In genomic region chr7:27685220-27685619, GRCm38 (mm10) we compare ENCODE assay signal across 12 mouse cellular contexts. TPM values are rescaled to one million over a fixed set of nuclear protein-coding genes. Genes with fewer than 3 reads are reported as not detected.
DNase-seq lines count a peak whose midpoint lies in the region; ATAC-seq and TF ChIP-seq lines count a peak whose summit lies in the region.
"Had no signal": no experiment of that assay in that cellular context is flagged by ENCODE, and none has a peak within 500 bp of the region (broad histone marks: within the 10 kb centered on the region; RNA-seq: fewer than 3 reads in every experiment).

No protein-coding gene starts in this region.

- DNase-seq in layer of hippocampus, adult 2 months (ENCODE audit: low spot score in 2 of 2): no peak
- no peak for DNase-seq in layer of hippocampus, adult 8-10 months (ENCODE audit: low spot score in 2 of 2)
- DNase-seq in embryo, embryonic 9.5 days (ENCODE audit: extremely low spot score): no peak
- DNase-seq in adrenal gland, postnatal 4 days (ENCODE audit: low spot score in 2 of 2): no peak
- DNase-seq: adrenal gland, adult 2 months; cerebellum, postnatal 25 days had no signal

- peak overlapping the region; percentile 28; the same call in 1 of the 2 replicates for H3K4me2 ChIP-seq in embryonic facial prominence, embryonic 15.5 days (replicated peaks)
- peak overlapping the region; percentile 45 for H3K4me2 ChIP-seq in hindbrain, embryonic 13.5 days
- peak overlapping the region; percentile 73 for H3K4me2 ChIP-seq in myocyte (ENCODE audit: low read depth)

- H3K4me3 ChIP-seq in layer of hippocampus, adult 2 months: peak overlapping the region; percentile 27; the same call in 1 of the 2 replicates
- no peak overlapping the region for H3K4me3 ChIP-seq in embryonic facial prominence, embryonic 15.5 days (replicated peaks)
- H3K4me3 ChIP-seq in hindbrain, embryonic 13.5 days: peak overlapping the region; percentile 15; the same call in 1 of the 2 replicates
- H3K4me3 ChIP-seq in myocyte: no peak overlapping the region

- H3K36me3 ChIP-seq in embryonic facial prominence, embryonic 15.5 days: no peaks in the 10 kb centered on the region
- H3K36me3 ChIP-seq in hindbrain, embryonic 13.5 days: no peaks in the 10 kb centered on the region
- H3K36me3 ChIP-seq in myocyte (ENCODE audit: control insufficient read depth, insufficient read depth): no peaks in the 10 kb centered on the region

- TF ChIP-seq POLR2A in myocyte (IDR thresholded peaks at IDR 0.05; ENCODE audit: insufficient read length, low read depth): no peak

- no peaks in the 10 kb centered on the region for H3K27me3 ChIP-seq in embryonic facial prominence, embryonic 15.5 days
- peaks cover 2% of the 10 kb centered on the region; the same call in 1 of the 2 replicates for H3K27me3 ChIP-seq in hindbrain, embryonic 13.5 days
- no peaks in the 10 kb centered on the region for H3K27me3 ChIP-seq in myocyte (ENCODE audit: control insufficient read depth, insufficient read depth, insufficient read length)

- H3ac ChIP-seq in myocyte (ENCODE audit: control insufficient read depth, insufficient read length): no peak overlapping the region

- no peak overlapping the region for H3K27ac ChIP-seq in layer of hippocampus, adult 2 months
- no peak overlapping the region for H3K27ac ChIP-seq in embryonic facial prominence, embryonic 15.5 days (replicated peaks)
- H3K27ac ChIP-seq in hindbrain, embryonic 13.5 days: no peak overlapping the region

- no peak for TF ChIP-seq CTCF in layer of hippocampus, adult 2 months (conservative IDR thresholded peaks at IDR 0.05)

- H3K4me1 ChIP-seq in embryonic facial prominence, embryonic 15.5 days: peaks cover 11% of the 10 kb centered on the region
- peaks cover 18% of the 10 kb centered on the region for H3K4me1 ChIP-seq in hindbrain, embryonic 13.5 days (replicated peaks)

- H3K9ac ChIP-seq in embryonic facial prominence, embryonic 15.5 days: no peak overlapping the region
- H3K9ac ChIP-seq in hindbrain, embryonic 13.5 days: peak overlapping the region; percentile 43; the same call in 1 of the 2 replicates

- no peak for ATAC-seq in embryonic facial prominence, embryonic 15.5 days (ENCODE audit: insufficient number of reproducible peaks, low FRiP score, low TSS enrichment, low read depth)
- ATAC-seq in hindbrain, embryonic 13.5 days (ENCODE audit: low FRiP score): no peak
- no peak for ATAC-seq in erythroblast, adult 5-6 weeks (replicated peaks; ENCODE audit: low FRiP score, poor library complexity, severe bottlenecking)

- no peaks in the 10 kb centered on the region for H3K9me3 ChIP-seq in embryonic facial prominence, embryonic 15.5 days (replicated peaks)
- H3K9me3 ChIP-seq in hindbrain, embryonic 13.5 days: no peaks in the 10 kb centered on the region

- 29% methylated on average over 5 of the region's 5 CpGs for WGBS in embryonic facial prominence, embryonic 15.5 days
- 51% methylated on average over 5 of the region's 5 CpGs for WGBS in hindbrain, embryonic 13.5 days

- H3K79me2 ChIP-seq in myocyte (ENCODE audit: control insufficient read depth, insufficient read depth): no peaks in the 10 kb centered on the region

TF ChIP-seq in myocyte, 11 proteins besides CTCF, POLR2A, EP300 and RAD21:
- TF ChIP-seq REST (IDR thresholded peaks at IDR 0.05; ENCODE audit: insufficient read depth, insufficient read length): no peak
- TF ChIP-seq TCF12 (IDR thresholded peaks at IDR 0.05; ENCODE audit: insufficient read depth, poor library complexity, severe bottlenecking): no peak
- TF ChIP-seq TCF3 (IDR thresholded peaks at IDR 0.05; ENCODE audit: insufficient read length, low read depth): no peak
- no peak for TF ChIP-seq MYOG (IDR thresholded peaks at IDR 0.05; ENCODE audit: control insufficient read depth in 1 of 3, insufficient read depth in 1 of 3, insufficient read length in 2 of 3, low read depth in 2 of 3)
- no peak for TF ChIP-seq MYOD1 (IDR thresholded peaks at IDR 0.05; ENCODE audit: control insufficient read depth in 1 of 3, insufficient read length in 2 of 3, low read depth in 2 of 3)
- no peak for TF ChIP-seq E2F4 (IDR thresholded peaks at IDR 0.05; ENCODE audit: insufficient read depth)

RNA-seq across cellular contexts. Expression of gene Zfp607b, which starts 3.9 kb away (rescaled TPM):
- 10 to 100 TPM in 1 of 2 experiments, 1 to 10 TPM in 1; 10.0 TPM for total RNA-seq in layer of hippocampus, adult 2 months (2021)
- total RNA-seq in layer of hippocampus, adult 8-10 months (2022): 10 to 100 TPM in 2 of 4 experiments, 1 to 10 TPM in 2; 9.6 to 13.5 (median 10.5) TPM
- polyA plus RNA-seq in embryonic facial prominence, embryonic 15.5 days (2015; fragmentation: Nextera tagmentation; extraction: Ambion mirVana): 3.6 and 4.9 TPM in 2 replicates
- polyA plus RNA-seq in hindbrain, embryonic 13.5 days (2015; fragmentation: Nextera tagmentation; extraction: Ambion mirVana): 10.8 and 12.1 TPM in 2 replicates
- polyA plus RNA-seq in myocyte (2012; fragmentation: generic; extraction: Trizol): 1.7 TPM
- 1 to 10 TPM; 2.9 to 3.5 TPM for total RNA-seq in adrenal gland, postnatal 4 days (2021)
- total RNA-seq in erythroblast, adult 5-6 weeks (2015; ENCODE audit: low replicate concordance): not detected in 2 replicates
- total RNA-seq in erythroblast, adult 5-6 weeks (2017; ENCODE audit: low replicate concordance): 0.28 TPM in 1 of 2 replicates, not detected in the other

RNA-seq across cellular contexts. Expression of gene Map3k10, which starts 10.8 kb away (rescaled TPM):
- total RNA-seq in layer of hippocampus, adult 2 months (2021): 100 to 1,000 TPM; 180 TPM
- 100 to 1,000 TPM; 140 to 155 (median 146) TPM for total RNA-seq in layer of hippocampus, adult 8-10 months (2022)
- polyA plus RNA-seq in embryonic facial prominence, embryonic 15.5 days (2015; fragmentation: Nextera tagmentation; extraction: Ambion mirVana): 10.1 and 11.3 TPM in 2 replicates
- 13.0 and 13.2 TPM in 2 replicates for polyA plus RNA-seq in hindbrain, embryonic 13.5 days (2015; fragmentation: Nextera tagmentation; extraction: Ambion mirVana)
- polyA plus RNA-seq in myocyte (2012; fragmentation: generic; extraction: Trizol): 39.4 TPM
- total RNA-seq in adrenal gland, postnatal 4 days (2021): 10 to 100 TPM; 30.3 to 31.9 TPM
- total RNA-seq in erythroblast, adult 5-6 weeks (2015; ENCODE audit: low replicate concordance): 1.0 TPM in 1 of 2 replicates, not detected in the other
- total RNA-seq in erythroblast, adult 5-6 weeks (2017; ENCODE audit: low replicate concordance): 0.77 and 0.98 TPM in 2 replicates

RNA-seq across cellular contexts. Expression of gene Ttc9b, which starts 31.5 kb away (rescaled TPM):
- total RNA-seq in layer of hippocampus, adult 2 months (2021): 10 to 100 TPM; 42.6 to 47.5 TPM
- 10 to 100 TPM; 37.0 to 42.0 (median 41.1) TPM for total RNA-seq in layer of hippocampus, adult 8-10 months (2022)
- 0.60 and 1.3 TPM in 2 replicates for polyA plus RNA-seq in embryonic facial prominence, embryonic 15.5 days (2015; fragmentation: Nextera tagmentation; extraction: Ambion mirVana)
- polyA plus RNA-seq in hindbrain, embryonic 13.5 days (2015; fragmentation: Nextera tagmentation; extraction: Ambion mirVana): 50.2 and 52.0 TPM in 2 replicates
- 0.20 TPM for polyA plus RNA-seq in myocyte (2012; fragmentation: generic; extraction: Trizol)
- 1 to 10 TPM; 1.1 to 1.6 TPM for total RNA-seq in adrenal gland, postnatal 4 days (2021)
- not detected in 2 replicates for total RNA-seq in erythroblast, adult 5-6 weeks (2015; ENCODE audit: low replicate concordance)
- not detected in 2 replicates for total RNA-seq in erythroblast, adult 5-6 weeks (2017; ENCODE audit: low replicate concordance)
- total RNA-seq: adrenal gland, adult 2 months; gastrocnemius, adult 18-20 months had no signal
- polyA plus RNA-seq: spleen, adult 2 months had no signal

RNA-seq across cellular contexts. Expression of gene Zfp60, which starts 46.0 kb away (rescaled TPM):
- 10 to 100 TPM; 37.5 to 38.6 TPM for total RNA-seq in layer of hippocampus, adult 2 months (2021)
- total RNA-seq in layer of hippocampus, adult 8-10 months (2022): 10 to 100 TPM; 37.9 to 43.5 (median 41.4) TPM
- 37.7 and 38.2 TPM in 2 replicates for polyA plus RNA-seq in embryonic facial prominence, embryonic 15.5 days (2015; fragmentation: Nextera tagmentation; extraction: Ambion mirVana)
- polyA plus RNA-seq in hindbrain, embryonic 13.5 days (2015; fragmentation: Nextera tagmentation; extraction: Ambion mirVana): 125 and 134 TPM in 2 replicates
- 2.0 TPM for polyA plus RNA-seq in myocyte (2012; fragmentation: generic; extraction: Trizol)
- 10 to 100 TPM; 21.6 to 23.0 TPM for total RNA-seq in adrenal gland, postnatal 4 days (2021)
- 0.42 and 4.0 TPM in 2 replicates for total RNA-seq in erythroblast, adult 5-6 weeks (2015; ENCODE audit: low replicate concordance)
- 1.8 and 4.5 TPM in 2 replicates for total RNA-seq in erythroblast, adult 5-6 weeks (2017; ENCODE audit: low replicate concordance)

Comparison
In these comparisons a context has a peak if more than half of its experiments do, and no peak if none do; other contexts are left out.
1. H3K4me3 ChIP-seq: peak in layer of hippocampus, adult 2 months (single experiment) and hindbrain, embryonic 13.5 days (single experiment); none in embryonic facial prominence, embryonic 15.5 days (single experiment) and myocyte (single experiment).
2. RNA of gene Map3k10, which starts 10.8 kb away (total RNA-seq): 180 TPM in layer of hippocampus, adult 2 months, 140 to 155 TPM in layer of hippocampus, adult 8-10 months and 30.3 to 31.9 TPM in adrenal gland, postnatal 4 days; 0.77 to 1.0 TPM in erythroblast, adult 5-6 weeks; every median in the first group is over 10 times any median in the second.
3. RNA of gene Ttc9b, which starts 31.5 kb away (total RNA-seq): 42.6 to 47.5 TPM in layer of hippocampus, adult 2 months and 37.0 to 42.0 TPM in layer of hippocampus, adult 8-10 months; 1.1 to 1.6 TPM in adrenal gland, postnatal 4 days and not detected in erythroblast, adult 5-6 weeks; every median in the first group is over 10 times any median in the second.
4. Peak in every context shown above with its lines, with median percentiles within 50 percentile points of each other: H3K4me2 ChIP-seq.